Mouse (Mus musculus) left cerebral cortex, adult 11 months (tissue): ENCODE measurements at regions not wholly inside any gene's neighbourhood (a gene's known extent, or its start where the extent isn't known, plus 50 kb on each side); places are given as distances from the start of the nearest gene placed in this dataset.
A peak's percentile ranks its signal among the peaks of the same experiment; 100 is the strongest.

Experiments
- DNase-seq: peaks from one replicate; pipeline ENCODE4 v3.0.0; 2022; ENCODE audit warnings: low spot score

GRCm38 (mm10) chr13:30085446-30085845 is 50.8 kb upstream of the Mboat1 start:
- no peak for DNase-seq

GRCm38 (mm10) chr13:30085005-30085404 is 51.3 kb upstream of the Mboat1 start:
- peak; percentile 71 for DNase-seq

GRCm38 (mm10) chr13:30084386-30084785 is 51.9 kb upstream of the Mboat1 start:
- DNase-seq = no peak

GRCm38 (mm10) chr13:30083949-30084348 is 52.3 kb upstream of the Mboat1 start:
- DNase-seq = no peak

- DNase-seq = no peak
These were observed 53.5 kb upstream of the Mboat1 start for GRCm38 (mm10) chr13:30082761-30083160.

GRCm38 (mm10) chr13:30080705-30081474 is 55.4 kb upstream of the Mboat1 start:
- no peak for DNase-seq

GRCm38 (mm10) chr13:30074517-30075064 is 61.7 kb upstream of the Mboat1 start:
- no peak for DNase-seq

- DNase-seq = no peak
These were observed 62.2 kb upstream of the Mboat1 start for GRCm38 (mm10) chr13:30074069-30074468.

GRCm38 (mm10) chr13:30069397-30069796 is 66.9 kb upstream of the Mboat1 start:
- DNase-seq = no peak

- DNase-seq = no peak
These were observed 68.5 kb upstream of the Mboat1 start for GRCm38 (mm10) chr13:30067581-30068375.

GRCm38 (mm10) chr13:30065520-30065919 is 70.8 kb upstream of the Mboat1 start:
- DNase-seq = no peak

GRCm38 (mm10) chr13:30063741-30064140 is 72.5 kb upstream of the Mboat1 start:
- DNase-seq = no peak

- DNase-seq = no peak
These were observed 74.0 kb upstream of the Mboat1 start for GRCm38 (mm10) chr13:30062285-30062684.

GRCm38 (mm10) chr13:30055141-30055645 is 69.3 kb upstream of the E2f3 start:
- DNase-seq = no peak

- no peak for DNase-seq
These were observed 66.2 kb upstream of the E2f3 start for GRCm38 (mm10) chr13:30051891-30052550.

- no peak for DNase-seq
These were observed 65.1 kb upstream of the E2f3 start for GRCm38 (mm10) chr13:30050745-30051508.

- DNase-seq = no peak
These were observed 62.5 kb upstream of the E2f3 start for GRCm38 (mm10) chr13:30048260-30048859.

- DNase-seq = no peak
These were observed 60.8 kb upstream of the E2f3 start for GRCm38 (mm10) chr13:30046504-30047169.

GRCm38 (mm10) chr13:30046061-30046460 is 60.2 kb upstream of the E2f3 start:
- DNase-seq = no peak

- no peak for DNase-seq
These were observed 59.4 kb upstream of the E2f3 start for GRCm38 (mm10) chr13:30045225-30045624.
